Mouse (Mus musculus): ENCODE data around the gene 2210016L21Rik. TPM values are rescaled to one million over a fixed set of nuclear protein-coding genes. Genes with fewer than 3 reads are reported as not detected.

The 2210016L21Rik gene
- total and polyA plus RNA-seq, 2 experiments = 3.0 to 6.1 TPM

GRCm38 (mm10) chr5:114921551-114922365 lies 20.2 kb upstream of the 2210016L21Rik start:
- no peak for DNase-seq (ENCODE audit: extremely low read depth, low read depth, low spot score)
- TF ChIP-seq CTCF (IDR thresholded peaks at IDR 0.05; ENCODE audit: low read depth, low read length) = peak; percentile 19; the same call in 1 of the 2 replicates
- TF ChIP-seq POLR2A (IDR thresholded peaks at IDR 0.05; ENCODE audit: extremely low read depth, insufficient read depth, low read length) = no peak
- Histone ChIP-seq H3K36me3 (ENCODE audit: control insufficient read depth, insufficient read depth, low read length) (no peaks in the 10 kb centered on the region), H3K79me2 (ENCODE audit: control insufficient read depth, insufficient read depth, low read length) (0 out of 2 replicates have a peak, but pooled peaks cover under 1% of the 10 kb centered on the region), H3K4me3 (ENCODE audit: insufficient read depth, low read depth, low read length) (no peak overlapping the region), H3K9ac (ENCODE audit: low read depth, low read length) (no peak overlapping the region), H3K4me1 (ENCODE audit: control insufficient read depth, insufficient read depth, low read length) (peaks cover 16% of the 10 kb centered on the region), H3K27me3 (ENCODE audit: control insufficient read depth, insufficient read depth, low read length) (no peaks in the 10 kb centered on the region), H3K27ac (replicated peaks; ENCODE audit: insufficient read depth, low read depth, low read length) (peak overlapping the region; percentile 18)
- 62% methylated on average over 19 of the region's 19 CpGs for WGBS

- DNase-seq (ENCODE audit: extremely low read depth, low read depth, low spot score) = no peak
- Histone ChIP-seq H3K4me1 (ENCODE audit: control insufficient read depth, insufficient read depth, low read length) (peaks cover 16% of the 10 kb centered on the region), H3K27ac (replicated peaks; ENCODE audit: insufficient read depth, low read depth, low read length) (no peak overlapping the region; the same call in 1 of the 2 replicates), H3K4me3 (ENCODE audit: insufficient read depth, low read depth, low read length) (no peak overlapping the region), H3K79me2 (ENCODE audit: control insufficient read depth, insufficient read depth, low read length) (0 out of 2 replicates have a peak, but pooled peaks cover 2% of the 10 kb centered on the region), H3K9ac (ENCODE audit: low read depth, low read length) (no peak overlapping the region), H3K36me3 (ENCODE audit: control insufficient read depth, insufficient read depth, low read length) (no peaks in the 10 kb centered on the region), H3K27me3 (ENCODE audit: control insufficient read depth, insufficient read depth, low read length) (no peaks in the 10 kb centered on the region)
- 61% methylated on average over 10 of the region's 10 CpGs for WGBS
- TF ChIP-seq CTCF (IDR thresholded peaks at IDR 0.05; ENCODE audit: low read depth, low read length) (no peak), POLR2A (IDR thresholded peaks at IDR 0.05; ENCODE audit: extremely low read depth, insufficient read depth, low read length) (no peak)
Observed at GRCm38 (mm10) chr5:114922366-114922731, 19.6 kb upstream of the 2210016L21Rik start.

GRCm38 (mm10) chr5:114922998-114923473 lies 18.9 kb upstream of the 2210016L21Rik start, which contains the start of gene Oasl1:
TSS of gene Oasl1 (plus strand) at chr5:114923240.
- Histone ChIP-seq H3K4me1 (ENCODE audit: control insufficient read depth, insufficient read depth, low read length) (peaks cover 16% of the 10 kb centered on the region), H3K27ac (replicated peaks; ENCODE audit: insufficient read depth, low read depth, low read length) (peak within 1 kb of the TSS; percentile 76), H3K36me3 (ENCODE audit: control insufficient read depth, insufficient read depth, low read length) (no peaks in the 10 kb centered on the region), H3K79me2 (ENCODE audit: control insufficient read depth, insufficient read depth, low read length) (0 out of 2 replicates have a peak, but pooled peaks cover 2% of the 10 kb centered on the region), H3K27me3 (ENCODE audit: control insufficient read depth, insufficient read depth, low read length) (no peaks in the 10 kb centered on the region), H3K4me3 (ENCODE audit: insufficient read depth, low read depth, low read length) (peak within 1 kb of the TSS; percentile 72), H3K9ac (ENCODE audit: low read depth, low read length) (peak within 1 kb of the TSS; percentile 67)
- TF ChIP-seq POLR2A (IDR thresholded peaks at IDR 0.05; ENCODE audit: extremely low read depth, insufficient read depth, low read length) = peak; percentile 44; the same call in 1 of the 2 replicates
- no peak for TF ChIP-seq CTCF (IDR thresholded peaks at IDR 0.05; ENCODE audit: low read depth, low read length)
- WGBS = under 1% methylated on average over 15 of the region's 15 CpGs
- DNase-seq (ENCODE audit: extremely low read depth, low read depth, low spot score) = peak; percentile 75

GRCm38 (mm10) chr5:114926153-114926684 lies 15.7 kb upstream of the 2210016L21Rik start:
- Histone ChIP-seq H3K27ac (replicated peaks; ENCODE audit: insufficient read depth, low read depth, low read length) (peak overlapping the region; percentile 70), H3K9ac (ENCODE audit: low read depth, low read length) (no peak overlapping the region), H3K36me3 (ENCODE audit: control insufficient read depth, insufficient read depth, low read length) (0 out of 2 replicates have a peak, but pooled peaks cover 2% of the 10 kb centered on the region), H3K27me3 (ENCODE audit: control insufficient read depth, insufficient read depth, low read length) (no peaks in the 10 kb centered on the region), H3K4me3 (ENCODE audit: insufficient read depth, low read depth, low read length) (no peak overlapping the region), H3K4me1 (ENCODE audit: control insufficient read depth, insufficient read depth, low read length) (peaks cover 16% of the 10 kb centered on the region), H3K79me2 (ENCODE audit: control insufficient read depth, insufficient read depth, low read length) (0 out of 2 replicates have a peak, but pooled peaks cover 2% of the 10 kb centered on the region)
- 35% methylated on average over 1 of the region's 1 CpGs for WGBS
- TF ChIP-seq CTCF (IDR thresholded peaks at IDR 0.05; ENCODE audit: low read depth, low read length) = no peak
- no peak for TF ChIP-seq POLR2A (IDR thresholded peaks at IDR 0.05; ENCODE audit: extremely low read depth, insufficient read depth, low read length)
- DNase-seq (ENCODE audit: extremely low read depth, low read depth, low spot score) = peak; percentile 66

- H3K4me1 ChIP-seq (ENCODE audit: control insufficient read depth, insufficient read depth, low read length) = peaks cover 16% of the 10 kb centered on the region
- no peak overlapping the region for H3K9ac ChIP-seq (ENCODE audit: low read depth, low read length)
- H3K27me3 ChIP-seq (ENCODE audit: control insufficient read depth, insufficient read depth, low read length) = no peaks in the 10 kb centered on the region
- DNase-seq (ENCODE audit: extremely low read depth, low read depth, low spot score) = no peak
- H3K79me2 ChIP-seq (ENCODE audit: control insufficient read depth, insufficient read depth, low read length) = 0 out of 2 replicates have a peak, but pooled peaks cover 2% of the 10 kb centered on the region
- H3K4me3 ChIP-seq (ENCODE audit: insufficient read depth, low read depth, low read length) = no peak overlapping the region
- 0 out of 2 replicates have a peak, but pooled peaks cover 2% of the 10 kb centered on the region for H3K36me3 ChIP-seq (ENCODE audit: control insufficient read depth, insufficient read depth, low read length)
- WGBS = 65% methylated on average over 9 of the region's 9 CpGs
- TF ChIP-seq CTCF (IDR thresholded peaks at IDR 0.05; ENCODE audit: low read depth, low read length) = no peak
- no peak for TF ChIP-seq POLR2A (IDR thresholded peaks at IDR 0.05; ENCODE audit: extremely low read depth, insufficient read depth, low read length)
- H3K27ac ChIP-seq (replicated peaks; ENCODE audit: insufficient read depth, low read depth, low read length) = no peak overlapping the region
Observed at GRCm38 (mm10) chr5:114926753-114927152, 15.2 kb upstream of the 2210016L21Rik start.

Measured in liver, adult 2 months (tissue).